9 mouse cellular contexts compared by ENCODE assay signal in the genomic region with DNA sequence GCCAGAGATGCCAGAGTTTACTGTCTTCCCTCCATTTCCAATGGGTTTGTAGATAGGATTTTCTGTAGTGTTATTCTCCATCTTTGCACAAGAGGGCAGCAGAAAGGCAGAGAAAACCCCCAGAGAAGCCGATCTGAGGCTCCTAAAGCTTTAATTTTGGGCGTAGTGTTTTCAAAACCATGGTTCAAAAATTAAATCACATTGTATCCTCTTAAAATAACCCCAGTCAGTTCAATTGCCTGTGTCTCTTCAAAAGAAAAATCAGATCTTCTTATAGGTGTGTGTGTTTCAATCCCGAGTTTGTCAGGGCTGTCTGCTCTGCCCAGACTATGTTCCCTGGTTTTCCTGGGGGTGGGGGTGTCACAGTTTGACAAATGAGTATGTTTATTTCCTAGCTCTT. TPM values are rescaled to one million over a fixed set of nuclear protein-coding genes. Genes with fewer than 3 reads are reported as not detected.
DNase-seq lines count a peak whose midpoint lies in the region; ATAC-seq and TF ChIP-seq lines count a peak whose summit lies in the region.
"Had no signal": no experiment of that assay in that cellular context is flagged by ENCODE, and none has a peak within 500 bp of the region (broad histone marks: within the 10 kb centered on the region; RNA-seq: fewer than 3 reads in every experiment).

No protein-coding gene starts in this region.

- H3K9me3 ChIP-seq in E14TG2a.4 (ENCODE audit: low read length) = peaks cover 31% of the 10 kb centered on the region
- no peaks in the 10 kb centered on the region for H3K9me3 ChIP-seq in limb, embryonic 10.5 days (replicated peaks)
- no peaks in the 10 kb centered on the region for H3K9me3 ChIP-seq in midbrain, embryonic 14.5 days (ENCODE audit: control insufficient read depth, low read length)

- H3K27me3 ChIP-seq in E14TG2a.4 (ENCODE audit: insufficient read depth, low read length) = no peaks in the 10 kb centered on the region
- H3K27me3 ChIP-seq in limb, embryonic 10.5 days (ENCODE audit: low read depth, poor library complexity, severe bottlenecking) = no peaks in the 10 kb centered on the region
- H3K27me3 ChIP-seq in midbrain, embryonic 14.5 days (ENCODE audit: control insufficient read depth, insufficient read depth, low read length) = no peaks in the 10 kb centered on the region

- peak; percentile 63 for TF ChIP-seq CTCF in E14TG2a.4 (conservative IDR thresholded peaks at IDR 0.05; ENCODE audit: low read length)

- H3K27ac ChIP-seq in limb, embryonic 10.5 days = peak overlapping the region; percentile 88
- peak overlapping the region; percentile 92 for H3K27ac ChIP-seq in midbrain, embryonic 14.5 days (replicated peaks; ENCODE audit: low read depth, low read length)

- ATAC-seq in midbrain, embryonic 14.5 days (ENCODE audit: low FRiP score, low TSS enrichment) = peak; percentile 53

- peak overlapping the region; percentile 62 for H3K4me2 ChIP-seq in midbrain, embryonic 14.5 days (ENCODE audit: low read length)

- peaks cover 42% of the 10 kb centered on the region for H3K4me1 ChIP-seq in E14TG2a.4 (replicated peaks; ENCODE audit: low read depth, low read length)
- H3K4me1 ChIP-seq in limb, embryonic 10.5 days = peaks cover 22% of the 10 kb centered on the region
- H3K4me1 ChIP-seq in midbrain, embryonic 14.5 days (ENCODE audit: control insufficient read depth, insufficient read depth, low read length) = peaks cover 22% of the 10 kb centered on the region

- peaks cover 25% of the 10 kb centered on the region for H3K36me3 ChIP-seq in E14TG2a.4 (ENCODE audit: insufficient read depth, low read length)
- H3K36me3 ChIP-seq in limb, embryonic 10.5 days = no peaks in the 10 kb centered on the region
- no peaks in the 10 kb centered on the region for H3K36me3 ChIP-seq in midbrain, embryonic 14.5 days (ENCODE audit: control insufficient read depth, insufficient read depth, low read length)
- H3K36me3 ChIP-seq: G1E had no signal

- peak overlapping the region; percentile 39; the same call in 1 of the 2 replicates for H3K9ac ChIP-seq in midbrain, embryonic 14.5 days (replicated peaks; ENCODE audit: low read length)

- WGBS in limb, embryonic 10.5 days = 1% methylated on average over 3 of the region's 3 CpGs
- 0% methylated on average over 3 of the region's 3 CpGs for WGBS in midbrain, embryonic 14.5 days

- H3K4me3 ChIP-seq in E14TG2a.4 (replicated peaks; ENCODE audit: low read length) = no peak overlapping the region
- peak overlapping the region; percentile 45 for H3K4me3 ChIP-seq in limb, embryonic 10.5 days
- H3K4me3 ChIP-seq in midbrain, embryonic 14.5 days (replicated peaks; ENCODE audit: low read depth, low read length) = peak overlapping the region; percentile 19

- peak; percentile 8 to 13 for DNase-seq in cerebellum, adult 18-20 months
- no peak for DNase-seq in cerebellum, adult 11 months
- DNase-seq in embryo, embryonic 11 days = peak; percentile 80
- DNase-seq in heart, postnatal 4 days = peak; percentile 11
- DNase-seq in limb, embryonic 10.5 days (ENCODE audit: low spot score) = no peak
- DNase-seq in midbrain, embryonic 14.5 days = peak; percentile 88
- DNase-seq in urinary bladder, postnatal 10 days (ENCODE audit: low spot score) = no peak

RNA-seq across cellular contexts. Expression of gene Slc38a11, which starts 49.9 kb away (rescaled TPM):
- 1 to 10 TPM; 1.0 to 1.1 TPM for total RNA-seq in heart, postnatal 4 days (2021)
- not detected in 2 replicates for polyA plus RNA-seq in limb, embryonic 10.5 days (2016; fragmentation: Nextera tagmentation; extraction: Ambion mirVana)
- 1.3 and 2.3 TPM in 2 replicates for polyA plus RNA-seq in midbrain, embryonic 14.5 days (2014; fragmentation: Nextera tagmentation; extraction: Ambion mirVana)
- polyA plus RNA-seq: G1E had no signal

Comparison
In these comparisons a context has a peak if more than half of its experiments do, and no peak if none do; other contexts are left out.
1. DNase-seq: peak in cerebellum, adult 18-20 months (2 of 2), embryo, embryonic 11 days (single experiment), heart, postnatal 4 days (single experiment) and midbrain, embryonic 14.5 days (single experiment); none in cerebellum, adult 11 months (single experiment), limb, embryonic 10.5 days (single experiment) and urinary bladder, postnatal 10 days (single experiment).